Mouse (Mus musculus) brain, embryonic 18.5 days (tissue): ENCODE data around the gene Prpf19.

Experiments used
- DNase-seq: peaks from one replicate; pipeline ENCODE4 v3.0.0-alpha.2; 2012; ENCODE audit warnings: low read depth, low spot score

The Prpf19 gene

GRCm38 (mm10) chr19:10895016-10895528 is at the start of gene Prpf19:
Gene Prpf19 (plus strand): TSS chr19:10895231.
- DNase-seq, result peak; percentile 97

GRCm38 (mm10) chr19:10845454-10845853 is 49.6 kb upstream of the Prpf19 start:
- no peak for DNase-seq

- no peak for DNase-seq
Measured at GRCm38 (mm10) chr19:10846150-10846549, 48.9 kb upstream of the Prpf19 start.

- no peak for DNase-seq
Measured at GRCm38 (mm10) chr19:10847311-10848087, 47.5 kb upstream of the Prpf19 start.

GRCm38 (mm10) chr19:10855422-10855821 is 39.6 kb upstream of the Prpf19 start:
- no peak for DNase-seq

- no peak for DNase-seq
Measured at GRCm38 (mm10) chr19:10856520-10856919, 38.5 kb upstream of the Prpf19 start.

- DNase-seq, result no peak
Measured at GRCm38 (mm10) chr19:10860072-10860497, 34.9 kb upstream of the Prpf19 start.

GRCm38 (mm10) chr19:10866351-10866750 is 28.7 kb upstream of the Prpf19 start:
- no peak for DNase-seq

GRCm38 (mm10) chr19:10867946-10868622 is 26.9 kb upstream of the Prpf19 start:
- DNase-seq, result no peak

- DNase-seq, result no peak
Measured at GRCm38 (mm10) chr19:10868623-10869141, 26.3 kb upstream of the Prpf19 start.

- peak; percentile 70 for DNase-seq
Measured at GRCm38 (mm10) chr19:10869241-10869885, 25.7 kb upstream of the Prpf19 start.

GRCm38 (mm10) chr19:10869886-10870527 is 25.0 kb upstream of the Prpf19 start, which contains the start of gene Tmem132a:
Gene Tmem132a (minus strand): TSS chr19:10869940.
- DNase-seq, result no peak

GRCm38 (mm10) chr19:10870676-10871075 is 24.4 kb upstream of the Prpf19 start:
- no peak for DNase-seq

- no peak for DNase-seq
Measured at GRCm38 (mm10) chr19:10871328-10871961, 23.6 kb upstream of the Prpf19 start.

GRCm38 (mm10) chr19:10878201-10878837 is 16.7 kb upstream of the Prpf19 start:
- no peak for DNase-seq

- DNase-seq, result no peak
Measured at GRCm38 (mm10) chr19:10880085-10880974, 14.7 kb upstream of the Prpf19 start.

GRCm38 (mm10) chr19:10880975-10881425 is 14.0 kb upstream of the Prpf19 start:
- no peak for DNase-seq

- peak; percentile 95 for DNase-seq
Measured at GRCm38 (mm10) chr19:10881426-10882154, 13.4 kb upstream of the Prpf19 start, which contains the start of gene Tmem109. Gene Tmem109 (minus strand): TSS chr19:10882001.
